Mouse (Mus musculus) bone marrow, adult 2 months (tissue): ENCODE results near the gene Zfp503.

Source experiments
- CTCF ChIP-seq: fragments of 200-500 bp; IDR thresholded peaks from 2 replicates; pipeline ENCODE4 v1.5.1; 2011; ENCODE audit warnings: low read length, control low read depth; ENCODE audit not compliant: control insufficient read depth, insufficient read depth
- POLR2A ChIP-seq: fragments of 200-500 bp; IDR thresholded peaks from 2 replicates; pipeline ENCODE4 v1.6.1; 2011; ENCODE audit warnings: low read depth, mild to moderate bottlenecking, control low read depth, low read length, borderline replicate concordance; ENCODE audit not compliant: control insufficient read depth

DNA sequence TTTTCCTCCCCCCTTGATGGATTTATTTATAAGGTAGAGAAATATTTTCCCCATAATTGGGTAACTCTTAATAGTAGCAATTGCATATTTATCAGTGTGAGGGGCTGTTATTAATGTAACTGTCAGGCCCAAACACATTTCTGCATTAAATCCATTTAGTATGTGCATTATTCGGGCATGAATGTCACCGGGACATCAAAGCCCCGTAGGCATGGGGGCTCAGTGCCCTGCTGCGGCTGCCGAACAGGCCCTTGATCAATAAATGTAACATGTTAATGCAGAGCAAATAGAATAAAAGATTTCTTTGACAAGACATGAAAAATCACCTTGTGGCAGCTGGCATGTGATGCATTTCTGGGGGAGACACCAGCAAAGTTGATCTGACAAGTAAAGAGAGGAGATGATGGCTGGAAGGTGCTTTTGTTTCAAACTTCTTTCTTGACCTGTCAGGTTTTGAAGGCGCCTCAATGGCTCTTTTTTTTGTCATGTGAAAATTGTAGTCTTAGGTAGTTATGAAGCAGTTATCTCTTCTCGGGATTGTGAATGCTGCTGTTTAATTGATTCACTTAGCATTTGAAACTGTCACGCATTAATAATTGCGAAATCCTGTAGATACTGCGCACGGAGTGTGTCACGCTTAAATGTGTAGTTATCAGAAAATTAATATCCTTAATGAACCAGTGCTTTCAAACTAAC, 47.5 kb upstream of the Zfp503 start:
- TF ChIP-seq CTCF (no peak), POLR2A (no peak)
